Mouse (Mus musculus): ENCODE data around the gene Ucn3.
A peak's percentile ranks its signal among the peaks of the same experiment; 100 is the strongest.

Ucn3 gene

DNA sequence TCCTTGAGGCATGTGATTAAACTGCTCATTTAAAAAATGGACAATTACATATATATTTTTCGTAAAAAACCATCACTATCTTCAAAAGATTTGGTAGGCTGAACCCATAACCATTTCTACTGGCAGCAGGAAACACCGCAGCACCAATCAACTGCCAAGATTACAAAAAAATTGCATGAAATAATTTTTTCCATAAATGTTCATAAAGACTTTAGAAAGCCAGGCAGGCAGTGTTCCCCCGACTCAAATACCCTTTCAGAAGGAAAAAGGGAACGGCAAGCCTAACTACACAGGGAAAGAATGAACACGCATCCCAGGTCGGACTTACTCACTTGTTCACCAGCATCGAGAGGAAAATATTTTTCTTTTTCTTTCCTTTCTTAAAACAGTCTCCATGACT, 52.5 kb downstream of the Ucn3 start:
- DNase-seq (ENCODE audit: low read depth, low spot score), result peak; percentile 30

DNA sequence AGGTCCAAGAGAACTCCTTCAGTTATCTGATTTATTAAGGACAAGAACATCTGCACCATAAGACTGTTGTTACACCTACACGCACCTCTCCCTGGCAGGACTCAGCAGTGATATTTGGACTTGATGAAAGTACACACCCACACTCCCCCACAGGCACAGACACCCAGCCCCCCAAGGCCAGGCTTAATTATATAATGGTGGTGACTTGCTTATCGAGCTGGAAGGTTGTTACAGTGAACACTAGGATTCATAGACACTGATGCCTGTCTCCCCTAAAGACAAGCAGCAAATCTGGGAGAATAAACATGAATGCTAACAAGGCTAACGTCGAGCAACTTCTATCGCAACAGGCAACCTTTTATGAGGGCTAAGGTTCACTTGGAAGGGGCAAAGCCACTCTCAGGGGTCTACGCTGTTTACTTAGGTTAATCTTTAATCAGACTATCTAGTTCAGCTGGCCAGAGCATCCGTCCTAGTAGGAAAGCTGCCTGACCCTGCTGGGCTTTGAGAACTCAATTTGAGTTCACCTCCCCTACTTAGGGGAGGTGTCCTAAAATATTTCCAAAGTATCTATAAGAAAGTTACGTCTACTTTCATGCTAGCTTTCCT, 53.6 kb downstream of the Ucn3 start:
- DNase-seq (ENCODE audit: low read depth, low spot score), result no peak

All from 3T3-L1 (cell line).